Mouse (Mus musculus): ENCODE measurements at regions not wholly inside any gene's neighbourhood (a gene's known extent, or its start where the extent isn't known, plus 50 kb on each side); places are given as distances from the start of the nearest gene placed in this dataset.

- no peak for DNase-seq (ENCODE audit: extremely low spot score in 1 of 2, low spot score in 1 of 2)
Measured at GRCm38 (mm10) chr6:17157270-17157669, 92.3 kb downstream of the Tes start.

- no peak for DNase-seq (ENCODE audit: extremely low spot score in 1 of 2, low spot score in 1 of 2)
Measured at GRCm38 (mm10) chr6:17169971-17170781, 105.2 kb downstream of the Tes start.

- DNase-seq (ENCODE audit: extremely low spot score in 1 of 2, low spot score in 1 of 2): no peak
Measured at GRCm38 (mm10) chr6:17170782-17171272, 105.9 kb downstream of the Tes start.

- DNase-seq (ENCODE audit: extremely low spot score in 1 of 2, low spot score in 1 of 2): peak in 1 of 2 experiments; percentile 21
Measured at GRCm38 (mm10) chr6:17171273-17172011, 106.5 kb downstream of the Tes start.

DNA sequence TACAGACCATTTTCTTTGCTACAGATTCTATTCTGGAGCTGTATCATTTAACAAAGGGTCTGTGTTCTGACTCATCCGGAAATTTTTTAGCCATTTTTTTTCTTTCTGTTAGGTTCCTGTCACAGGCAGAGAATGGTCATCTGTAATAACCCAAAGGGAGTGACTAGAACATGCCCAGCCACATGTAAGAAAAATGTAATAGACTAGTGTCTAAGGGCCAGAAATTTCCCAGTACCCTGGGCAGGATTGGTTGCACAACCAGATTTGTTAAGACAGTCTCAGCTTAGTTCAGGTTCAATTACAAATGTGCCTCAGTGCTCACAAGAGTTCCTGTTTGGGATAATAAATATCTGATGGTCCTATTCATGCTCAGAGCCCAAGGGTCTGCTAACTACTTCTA, 107.1 kb downstream of the Tes start:
- DNase-seq (ENCODE audit: extremely low spot score in 1 of 2, low spot score in 1 of 2): no peak

GRCm38 (mm10) chr6:17177153-17177552, 103.8 kb upstream of the Cav2 start:
- DNase-seq (ENCODE audit: extremely low spot score in 1 of 2, low spot score in 1 of 2): no peak

- DNase-seq (ENCODE audit: extremely low spot score in 1 of 2, low spot score in 1 of 2): no peak
Measured at GRCm38 (mm10) chr6:17179476-17179875, 101.5 kb upstream of the Cav2 start.

DNA sequence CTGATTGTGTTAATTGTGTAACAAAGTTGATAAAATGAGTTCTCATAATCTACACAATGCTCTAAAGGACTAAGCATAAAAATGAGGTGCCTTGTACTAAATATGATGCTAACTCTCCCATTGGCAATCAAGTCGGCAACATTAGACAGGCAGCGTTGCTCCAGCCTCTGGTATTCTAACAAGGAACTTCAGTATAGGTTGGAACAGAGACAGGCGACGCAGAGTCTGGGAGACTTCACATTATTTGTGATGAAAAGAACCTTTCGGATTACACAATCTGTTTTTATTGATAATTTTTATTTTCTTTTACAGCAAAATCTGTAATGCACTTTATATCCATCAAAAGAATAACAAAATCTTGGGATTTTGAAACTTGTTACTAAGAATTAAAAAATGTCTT, 94.4 kb upstream of the Cav2 start:
- no peak for DNase-seq (ENCODE audit: extremely low spot score in 1 of 2, low spot score in 1 of 2)

- no peak for DNase-seq (ENCODE audit: extremely low spot score in 1 of 2, low spot score in 1 of 2)
Measured at GRCm38 (mm10) chr6:17187106-17187505, 93.9 kb upstream of the Cav2 start.

- DNase-seq (ENCODE audit: extremely low spot score in 1 of 2, low spot score in 1 of 2): no peak
Measured at GRCm38 (mm10) chr6:17195538-17195937, 85.4 kb upstream of the Cav2 start.

DNA sequence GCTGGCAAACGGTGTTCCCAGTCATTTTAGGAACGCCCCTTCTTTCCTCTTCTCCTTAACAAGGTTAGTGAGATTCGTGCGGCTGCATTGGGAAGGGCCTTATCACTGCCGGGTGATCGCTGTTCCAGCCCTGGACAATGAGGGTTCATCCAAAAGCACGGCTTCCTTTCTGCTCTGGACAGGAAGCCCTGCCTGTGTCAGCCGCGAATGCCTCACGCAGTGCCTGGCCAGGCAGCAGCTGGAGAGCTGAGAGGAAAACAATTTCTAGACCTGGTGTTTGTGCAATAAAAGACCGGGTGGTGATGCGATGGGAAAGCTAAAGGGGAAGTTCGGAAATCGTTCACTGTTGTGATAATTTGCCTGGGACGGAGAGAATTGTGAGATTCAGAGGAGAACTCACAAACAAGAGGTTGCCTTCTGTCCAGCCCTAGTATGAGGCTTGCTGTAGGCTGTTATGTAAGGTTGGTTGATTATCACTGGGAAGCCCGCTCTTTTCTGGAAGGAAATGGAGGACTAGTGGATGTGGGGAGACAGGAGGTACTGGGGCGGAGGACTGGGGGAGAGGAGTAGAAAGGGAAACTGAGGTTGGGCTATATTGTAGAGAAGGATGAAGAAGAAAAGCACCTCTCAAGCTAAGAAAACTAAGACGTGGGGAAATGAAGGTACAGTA, 83.1 kb upstream of the Cav2 start:
- DNase-seq (ENCODE audit: extremely low spot score in 1 of 2, low spot score in 1 of 2): no peak

DNA sequence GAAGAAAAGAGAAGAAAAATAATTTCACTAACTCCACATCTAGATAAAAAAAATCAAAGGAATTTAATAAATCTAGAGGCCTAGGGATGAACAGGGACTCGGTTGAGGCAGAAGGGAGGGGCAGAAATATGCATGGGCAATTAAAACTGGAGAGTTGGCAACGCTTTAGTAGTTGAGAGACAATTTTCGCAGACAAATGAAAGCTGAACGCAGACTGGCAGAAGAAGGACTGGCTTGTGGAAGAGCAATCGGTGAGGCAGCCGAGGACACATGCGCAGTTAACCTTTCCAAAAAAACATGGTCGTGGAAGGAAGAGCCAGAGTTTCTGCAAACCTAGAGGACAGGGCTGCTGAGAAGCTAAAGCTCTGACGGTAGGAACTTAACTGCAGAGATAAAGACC, 82.1 kb upstream of the Cav2 start:
- DNase-seq (ENCODE audit: extremely low spot score in 1 of 2, low spot score in 1 of 2): no peak

DNA sequence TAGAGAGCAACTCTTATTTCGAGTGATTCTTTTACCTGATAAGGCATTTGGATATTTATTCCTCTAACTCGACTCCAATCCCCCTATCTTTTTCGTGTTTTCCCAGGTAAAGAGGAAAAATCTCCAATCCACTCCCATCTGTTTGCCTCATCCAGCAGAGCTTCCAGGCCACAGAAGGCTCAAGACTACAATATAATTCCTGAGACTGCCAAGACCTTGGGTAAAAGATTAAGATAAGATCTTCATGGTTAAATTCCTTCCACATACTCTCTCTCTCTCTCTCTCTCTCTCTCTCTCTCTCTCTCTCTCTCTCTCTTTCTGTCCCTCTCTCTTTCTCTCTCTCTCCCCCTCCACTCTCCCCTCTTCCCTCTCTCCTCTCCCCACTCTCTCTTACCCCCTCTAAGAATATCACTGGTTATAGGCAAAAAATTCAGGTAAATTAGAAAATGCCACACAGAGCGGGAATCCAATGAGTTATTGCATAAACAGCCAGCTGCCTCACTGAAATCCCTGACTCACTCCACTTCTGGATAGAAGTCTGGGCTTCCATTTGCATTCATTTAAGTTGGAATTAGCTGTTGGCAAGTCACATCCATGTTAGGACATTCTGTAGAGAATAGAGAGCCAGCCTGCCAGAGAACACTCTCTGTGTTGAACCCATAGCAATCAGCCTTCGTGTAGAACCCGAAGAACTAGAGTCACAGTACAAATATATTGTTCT, 78.9 kb upstream of the Cav2 start:
- no peak for DNase-seq (ENCODE audit: extremely low spot score in 1 of 2, low spot score in 1 of 2)

GRCm38 (mm10) chr6:17203302-17203701, 77.7 kb upstream of the Cav2 start:
- no peak for DNase-seq (ENCODE audit: extremely low spot score in 1 of 2, low spot score in 1 of 2)

DNA sequence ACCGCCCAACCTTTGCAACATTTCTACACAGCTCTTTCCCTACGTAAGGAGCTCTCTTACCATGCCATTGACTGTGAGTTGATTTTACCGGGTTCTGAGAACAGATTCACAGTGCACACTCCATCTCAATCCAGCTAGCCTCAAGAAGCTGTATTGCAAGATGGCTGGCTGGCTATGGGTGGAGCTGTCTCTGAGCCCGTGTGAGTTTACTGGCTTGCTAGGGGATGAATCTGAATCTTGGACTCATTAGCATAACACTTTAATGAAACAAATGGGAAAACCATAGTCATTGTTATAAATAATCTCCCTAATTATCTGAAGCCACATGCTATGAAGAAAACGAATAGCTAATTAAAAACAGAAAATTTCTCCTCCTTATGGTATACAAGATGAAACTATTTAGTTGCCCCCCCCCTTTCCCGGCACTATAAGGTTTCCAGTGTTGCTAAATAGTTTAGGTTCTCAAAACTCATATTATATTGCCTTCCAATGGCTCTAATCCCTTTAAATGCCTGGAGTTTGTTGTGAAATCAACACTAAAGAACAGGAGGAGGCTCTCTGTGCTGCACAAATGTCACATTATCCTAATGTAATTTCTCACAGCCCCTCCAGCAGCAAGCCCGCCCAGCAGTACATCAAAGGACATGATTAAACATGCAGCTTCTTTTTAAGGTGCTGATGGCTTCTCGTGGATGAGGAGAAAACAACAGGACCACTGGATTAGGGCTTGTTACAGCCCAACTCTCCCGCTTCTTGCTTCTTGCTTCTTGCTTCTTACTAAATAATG, 76.9 kb upstream of the Cav2 start:
- DNase-seq (ENCODE audit: extremely low spot score in 1 of 2, low spot score in 1 of 2): no peak

GRCm38 (mm10) chr6:17206932-17207331, 74.1 kb upstream of the Cav2 start:
- DNase-seq (ENCODE audit: extremely low spot score in 1 of 2, low spot score in 1 of 2): no peak

GRCm38 (mm10) chr6:17209792-17210191, 71.2 kb upstream of the Cav2 start:
- DNase-seq (ENCODE audit: extremely low spot score in 1 of 2, low spot score in 1 of 2): no peak

DNA sequence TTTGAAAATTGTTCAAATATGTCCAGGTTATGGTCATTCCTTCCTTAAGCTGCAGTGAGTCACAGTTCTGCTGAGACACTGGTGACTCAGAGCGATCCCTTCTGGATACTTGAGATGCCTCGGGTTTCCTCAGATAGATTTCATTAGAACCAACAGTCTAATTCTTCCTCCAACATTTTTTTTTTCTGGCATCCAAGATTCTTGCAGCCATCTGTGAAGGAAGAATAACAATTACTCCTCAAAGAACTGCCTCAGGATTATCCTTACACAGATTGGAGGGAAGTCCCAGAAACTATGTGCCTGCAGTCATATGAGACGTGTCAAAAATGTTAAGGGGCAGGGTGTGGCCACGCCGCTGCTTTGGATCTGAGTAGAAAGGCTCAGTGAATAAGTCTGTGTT, 69.6 kb upstream of the Cav2 start:
- DNase-seq (ENCODE audit: extremely low spot score in 1 of 2, low spot score in 1 of 2): no peak

DNA sequence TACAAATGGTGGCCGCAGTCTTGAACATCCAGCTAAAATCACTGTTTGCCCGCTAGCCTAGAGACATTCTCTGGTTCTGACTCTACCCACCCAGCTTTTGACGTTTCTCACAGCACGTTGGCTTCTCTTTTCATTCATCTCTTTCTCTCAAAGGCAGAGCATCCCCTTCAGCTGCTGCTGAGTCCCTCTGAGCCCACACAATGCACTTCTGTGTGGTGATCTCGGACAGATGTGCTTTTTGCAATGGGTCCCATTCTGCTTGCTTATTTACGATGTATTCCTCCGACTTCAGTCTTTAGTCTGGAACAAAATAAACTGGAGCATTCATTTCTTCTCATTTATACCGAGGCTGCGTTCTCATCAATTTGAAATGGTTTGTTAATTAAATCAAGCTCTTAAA, 66.2 kb upstream of the Cav2 start:
- DNase-seq (ENCODE audit: extremely low spot score in 1 of 2, low spot score in 1 of 2): no peak

DNA sequence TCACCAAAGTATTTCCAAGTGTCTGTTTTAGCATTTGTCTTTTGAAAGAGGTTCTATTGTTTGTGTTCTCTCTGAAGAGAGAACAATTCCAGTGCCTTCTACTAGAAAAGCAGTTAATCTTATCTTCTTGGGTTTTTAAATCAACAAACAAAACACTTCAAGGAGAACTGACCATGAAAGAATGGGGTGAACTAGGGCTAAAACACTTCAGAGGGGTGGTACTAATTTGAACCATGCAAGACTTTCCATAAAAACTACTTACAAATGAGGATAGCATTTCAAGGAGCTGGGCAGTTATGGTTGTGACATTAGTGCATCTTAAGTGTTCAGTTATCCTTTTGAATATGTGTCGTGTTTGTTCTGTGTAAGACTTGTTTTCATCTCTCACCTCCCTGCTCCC, 64.5 kb upstream of the Cav2 start:
- no peak for DNase-seq (ENCODE audit: extremely low spot score in 1 of 2, low spot score in 1 of 2)
